Mouse (Mus musculus) heart, adult 9 months (tissue): ENCODE data around the gene Lrr1.
A peak's percentile ranks its signal among the peaks of the same experiment; 100 is the strongest.

Experiments used
- DNase-seq, 2 experiments: peaks; one replicate each; pipeline ENCODE4 v3.0.0; 2022; ENCODE audit warnings: low spot score in 2 of 2

The Lrr1 gene

DNA sequence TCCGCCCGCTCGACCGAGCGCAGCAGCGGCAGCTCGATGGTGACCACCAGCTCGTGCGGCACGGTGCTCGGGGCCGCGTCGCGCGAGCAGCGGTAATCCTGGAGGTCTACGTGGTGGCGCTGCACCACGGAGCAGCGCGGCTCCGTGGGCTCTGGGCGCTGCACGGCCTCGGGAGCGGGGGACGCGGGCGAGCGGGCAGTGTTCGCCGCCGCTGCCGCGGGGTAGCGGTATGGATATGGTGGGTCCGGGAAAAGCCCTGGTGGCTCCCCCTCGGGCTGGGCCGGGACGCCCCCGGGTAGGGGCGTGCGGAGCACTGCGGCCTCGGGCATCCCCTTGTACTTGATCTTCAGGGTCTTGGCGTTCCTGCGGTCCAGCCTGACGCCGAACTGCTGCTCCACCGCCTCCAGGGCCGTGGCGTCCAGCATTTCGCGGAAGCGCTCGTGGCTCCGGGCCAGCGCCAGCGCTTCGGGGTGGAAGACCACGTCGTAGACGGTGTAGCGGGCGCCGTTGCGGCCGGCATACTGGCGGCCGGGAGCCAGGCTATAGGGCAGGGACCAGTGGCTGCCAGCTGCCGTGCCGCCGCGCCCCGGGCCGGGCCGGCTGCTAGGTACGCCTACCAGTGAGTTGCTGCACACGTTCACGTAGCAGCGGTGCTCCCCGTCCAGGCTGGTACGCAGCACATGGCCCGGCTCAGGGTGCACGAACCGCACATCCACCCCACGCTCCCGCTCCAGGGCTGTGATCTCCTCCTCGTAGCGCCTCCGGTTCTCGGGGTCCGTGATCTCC, 29.0 kb downstream of the Lrr1 start:
- DNase-seq = peak; percentile 34 to 51

DNA sequence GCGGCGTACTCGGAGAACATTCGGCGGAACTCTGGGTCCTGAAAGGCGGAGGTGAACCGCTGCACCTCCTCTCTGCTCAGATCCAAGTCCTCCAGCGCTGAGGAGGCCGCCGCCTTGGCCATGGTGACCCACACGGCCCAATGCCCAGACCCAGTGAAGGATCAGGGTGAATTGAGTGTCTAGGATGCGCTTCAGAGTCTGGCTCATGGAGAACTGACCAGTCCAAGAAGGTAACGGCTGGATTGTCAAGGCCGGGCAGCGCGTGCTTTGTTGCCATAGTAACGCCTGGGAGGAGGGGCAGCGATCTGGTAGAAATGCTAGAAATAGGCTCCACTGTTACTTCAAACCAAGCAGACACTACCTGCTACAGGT, 29.5 kb downstream of the Lrr1 start, which contains the start of gene Dnaaf2:
TSS of gene Dnaaf2 (minus strand) at position 266 of the 372 bp plus-strand sequence.
- DNase-seq = peak; percentile 38 to 53

DNA sequence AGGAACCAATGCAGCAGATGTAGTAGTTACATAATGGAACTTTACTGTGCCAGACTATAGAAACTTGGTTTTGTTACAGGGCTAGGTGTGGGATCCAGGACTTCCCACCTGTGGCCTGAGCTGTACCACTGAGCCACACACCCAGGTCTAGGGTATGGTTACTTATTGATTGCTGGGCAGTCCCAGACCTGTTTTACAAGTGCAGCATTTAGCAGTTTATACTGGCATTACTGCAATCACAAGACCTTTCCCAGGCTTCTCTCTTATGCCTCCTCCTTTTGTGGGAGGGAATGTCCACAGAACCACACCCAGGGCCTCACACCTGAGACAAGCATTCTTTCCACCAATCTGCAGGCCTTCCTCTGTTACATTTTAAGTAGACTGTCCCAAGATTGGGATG, 30.4 kb downstream of the Lrr1 start:
- no peak for DNase-seq

DNA sequence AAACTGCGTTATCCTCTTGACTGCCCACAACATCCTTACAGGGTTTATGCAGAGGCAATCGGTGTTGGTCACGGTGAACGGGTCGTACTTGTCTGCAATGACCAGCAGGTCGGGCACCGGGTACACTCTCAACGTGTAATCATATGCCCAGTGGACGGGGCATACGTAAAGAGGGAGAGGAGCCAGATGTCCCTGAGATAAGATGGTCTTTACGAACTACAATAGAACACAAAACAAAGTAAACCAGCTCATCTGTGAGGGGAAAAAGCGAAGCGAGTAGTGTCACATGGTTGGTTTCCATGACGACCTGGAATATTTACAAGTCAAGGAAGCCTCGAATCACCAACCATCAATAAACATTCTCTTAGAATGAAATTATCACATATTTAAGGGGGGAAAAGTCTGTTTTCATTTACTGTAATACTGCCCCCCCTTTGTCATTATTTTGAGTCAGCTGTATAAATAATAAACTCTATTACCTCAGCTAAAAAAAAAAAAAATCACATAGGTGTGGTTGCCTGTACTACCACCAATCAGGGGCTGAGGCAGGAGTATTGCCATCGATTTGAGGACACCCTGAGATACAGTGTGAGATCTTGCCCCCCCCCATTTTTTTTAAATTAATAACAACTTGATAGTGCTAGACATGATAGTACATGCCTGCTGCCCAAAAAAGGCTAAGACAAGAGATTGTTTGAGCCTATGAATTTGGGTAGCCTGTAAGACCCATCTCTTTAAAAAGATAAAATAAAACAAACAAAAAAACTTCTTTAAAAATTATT, 35.6 kb downstream of the Lrr1 start, which contains the start of gene Gm49384:
TSS of gene Gm49384 (minus strand) at position 216 of the 782 bp plus-strand sequence.
- DNase-seq = no peak

DNA sequence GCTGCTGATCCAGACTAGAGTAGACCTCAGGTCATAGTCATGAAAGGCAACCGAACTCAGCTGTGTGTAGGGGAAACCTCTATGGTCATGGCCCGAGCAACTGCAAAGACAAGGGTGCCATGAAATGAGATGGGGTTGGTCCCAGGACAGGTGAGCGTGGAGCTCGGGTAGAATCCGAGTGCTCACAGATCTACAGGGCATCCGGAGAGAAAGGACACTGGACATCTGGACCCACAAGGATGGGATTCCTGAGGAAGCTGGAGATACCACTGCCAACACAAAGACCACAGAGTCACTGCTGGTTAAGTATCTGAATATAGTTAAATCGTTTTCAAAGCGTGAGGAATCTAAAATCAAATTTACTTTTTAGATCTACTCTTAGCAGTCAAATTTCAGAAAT, 38.8 kb downstream of the Lrr1 start:
- no peak for DNase-seq

DNA sequence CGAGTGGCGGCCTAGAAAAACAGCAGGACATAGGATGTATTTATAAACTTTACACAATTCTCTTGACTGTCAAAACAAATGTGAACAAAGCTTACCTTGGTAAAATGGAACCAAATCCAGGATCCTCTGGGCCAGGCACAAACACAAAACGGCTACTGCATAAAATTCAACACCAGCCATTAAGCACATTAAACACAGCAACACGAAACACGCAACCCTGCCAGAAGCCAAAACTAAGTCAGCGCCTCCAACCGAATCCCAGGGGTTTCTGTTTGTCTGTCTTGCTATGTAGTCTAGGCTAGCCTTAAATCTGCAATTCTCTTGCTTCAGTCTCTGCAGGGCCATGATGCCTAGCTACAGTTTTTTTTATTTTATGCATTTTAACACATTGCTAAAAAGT, 39.3 kb downstream of the Lrr1 start:
- no peak for DNase-seq

DNA sequence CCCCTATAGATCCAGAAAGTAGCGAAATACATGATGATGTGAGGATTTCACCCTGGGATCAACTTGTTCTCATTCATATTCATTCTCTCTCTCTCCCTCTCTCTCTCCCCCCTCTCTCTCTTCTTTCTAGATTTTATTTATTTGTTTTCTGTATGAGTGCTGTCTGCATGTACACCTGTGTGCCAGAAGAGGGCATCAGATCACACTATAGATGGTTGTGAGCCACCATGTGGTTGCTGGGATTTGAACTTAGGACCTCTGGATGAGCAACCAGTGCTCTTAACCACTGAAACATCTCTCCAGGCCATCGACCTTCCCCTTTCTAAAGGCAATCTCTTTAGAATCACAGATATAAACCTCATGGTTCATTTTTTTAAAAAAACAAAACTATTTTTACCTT, 39.9 kb downstream of the Lrr1 start:
- no peak for DNase-seq

DNA sequence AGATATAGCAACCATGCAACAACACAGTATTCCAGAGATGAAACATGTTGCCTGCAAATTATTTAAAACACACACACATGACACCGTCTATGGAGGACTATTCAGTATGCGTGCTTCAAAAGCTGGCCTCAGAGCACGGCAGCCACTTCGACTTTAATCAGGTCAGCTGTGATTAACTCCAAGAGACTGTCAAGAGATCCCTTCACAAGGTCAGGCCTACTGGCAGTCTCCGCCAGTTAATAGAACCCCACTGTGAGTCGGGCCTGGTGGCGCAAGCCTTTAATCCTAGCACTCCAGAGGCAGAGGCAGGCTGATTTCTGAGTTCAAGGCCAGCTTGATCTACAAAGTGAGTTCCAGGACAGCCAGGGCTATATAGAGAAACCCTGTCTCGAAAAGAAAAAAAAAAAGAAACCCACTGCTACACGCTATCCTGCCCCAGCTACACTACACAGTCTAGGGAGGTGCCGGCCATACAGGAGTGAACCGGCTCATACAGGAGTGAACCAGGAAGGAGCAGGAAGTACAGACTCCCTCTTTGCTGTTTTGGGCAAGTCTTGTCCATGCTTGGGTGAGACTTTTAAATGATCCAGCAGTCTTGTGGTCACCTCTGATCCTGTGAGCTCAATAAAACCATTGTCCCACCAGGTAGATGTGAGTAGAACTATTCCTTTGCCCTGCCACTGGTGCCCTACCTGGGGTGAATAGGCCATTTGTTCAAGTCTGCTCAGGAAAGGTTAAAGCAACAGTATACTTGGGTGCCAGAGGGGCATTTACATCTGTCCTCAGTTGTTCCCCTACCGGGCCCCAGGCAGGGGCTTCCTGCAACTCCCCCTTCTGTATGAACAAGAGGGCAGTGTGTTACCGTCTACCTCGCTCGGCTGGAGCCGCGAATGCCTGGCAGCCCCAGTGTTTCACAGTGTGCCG, 41.7 kb downstream of the Lrr1 start:
- no peak for DNase-seq

DNA sequence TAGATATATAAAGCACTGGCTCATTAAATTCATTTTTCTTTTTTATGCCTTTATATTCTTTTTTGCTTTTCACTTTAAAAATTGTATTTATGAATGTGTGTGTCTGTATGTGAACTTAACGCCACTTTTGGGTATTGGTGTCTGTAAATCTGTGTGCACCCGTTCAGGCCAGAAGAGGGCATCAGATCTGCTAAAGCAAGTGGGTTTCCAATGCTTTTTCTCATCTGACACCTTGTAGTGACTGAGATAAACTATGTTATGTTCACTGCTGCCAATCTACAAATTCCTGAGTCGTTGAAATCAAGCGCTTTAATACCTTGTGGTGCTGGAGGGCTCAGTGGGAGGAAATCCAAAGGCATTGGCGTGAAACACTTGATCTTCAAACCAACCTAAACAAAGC, 42.4 kb downstream of the Lrr1 start:
- DNase-seq = no peak

DNA sequence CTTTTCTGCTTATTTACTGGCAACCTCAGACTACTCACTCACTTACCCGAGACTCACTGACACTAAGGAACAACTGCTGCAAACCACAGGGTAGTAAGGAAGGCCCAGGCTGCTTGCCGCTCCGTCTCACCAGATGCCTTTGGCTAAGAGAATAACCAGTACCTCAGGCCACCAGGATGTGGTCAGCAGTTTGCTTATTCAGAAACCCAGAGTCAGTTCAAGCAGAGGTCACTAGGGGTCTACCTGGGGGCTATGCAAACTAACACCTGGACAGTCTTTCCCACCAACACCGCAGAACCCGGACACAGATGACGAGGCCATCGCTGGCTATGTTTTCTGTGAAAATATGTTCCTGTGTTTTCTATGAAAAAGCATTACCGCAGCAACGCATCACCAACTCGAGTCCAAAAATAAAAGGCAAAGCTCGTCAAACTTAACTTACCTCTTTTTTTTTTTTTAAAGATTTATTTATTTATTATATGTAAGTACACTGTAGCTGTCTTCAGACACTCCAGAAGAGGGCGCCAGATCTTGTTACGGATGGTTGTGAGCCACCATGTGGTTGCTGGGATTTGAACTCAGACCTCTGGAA, 44.7 kb downstream of the Lrr1 start:
- DNase-seq = no peak

DNA sequence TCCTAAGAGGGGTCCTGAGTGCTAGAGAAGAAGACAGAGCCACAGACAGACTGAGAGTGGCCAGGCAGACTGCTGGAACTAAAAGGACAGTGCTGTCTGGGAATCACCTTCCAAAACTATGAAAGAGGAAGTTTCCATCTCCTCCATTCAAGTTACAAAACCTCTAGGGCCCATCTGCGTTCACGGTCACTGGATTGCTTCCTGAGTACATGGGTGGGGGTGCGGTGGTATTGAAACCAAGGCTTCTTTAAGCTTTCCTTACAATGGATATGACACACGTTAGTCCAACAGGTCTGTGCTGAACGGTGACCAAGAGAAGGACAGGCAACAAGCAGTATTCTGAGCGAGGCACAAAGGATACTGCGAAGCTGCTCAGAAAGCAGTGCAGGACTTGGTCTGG, 45.8 kb downstream of the Lrr1 start:
- no peak for DNase-seq

DNA sequence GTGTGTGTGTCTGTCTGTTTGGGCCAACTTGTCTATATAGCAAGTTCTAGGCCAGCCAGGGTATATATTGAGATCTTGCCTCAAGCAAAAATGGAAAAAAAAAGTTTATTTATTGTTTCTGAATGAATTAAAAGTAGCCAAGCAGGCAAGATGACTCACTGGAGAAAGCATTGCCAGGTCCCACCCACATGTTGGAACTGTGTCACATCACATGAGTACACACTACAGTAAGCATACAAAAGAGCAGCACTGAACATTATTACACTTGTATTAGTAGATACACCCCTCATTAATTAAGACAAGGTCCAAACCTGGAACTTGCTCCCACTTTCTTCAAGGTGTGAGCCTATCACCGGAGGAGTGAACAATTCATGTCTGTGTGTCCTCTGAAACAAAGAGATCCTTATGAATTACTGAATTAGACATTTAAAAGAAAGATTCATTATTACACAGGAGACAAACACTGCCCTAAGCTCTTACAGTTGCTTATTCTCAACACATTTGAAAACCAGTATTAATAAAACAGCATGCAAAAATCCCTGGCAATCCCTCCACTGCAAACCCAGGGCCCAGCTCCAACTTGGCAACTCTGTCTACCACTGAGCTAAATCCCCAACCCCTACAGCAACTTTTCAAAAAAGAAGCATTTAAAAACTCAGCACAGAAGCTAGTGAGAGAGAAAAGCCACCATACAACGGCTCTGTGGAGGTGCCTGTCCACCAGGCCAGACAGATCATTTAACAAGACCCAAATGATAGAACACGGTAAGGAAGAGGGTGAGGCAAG, 46.6 kb downstream of the Lrr1 start:
- DNase-seq = peak; percentile 35 to 79

DNA sequence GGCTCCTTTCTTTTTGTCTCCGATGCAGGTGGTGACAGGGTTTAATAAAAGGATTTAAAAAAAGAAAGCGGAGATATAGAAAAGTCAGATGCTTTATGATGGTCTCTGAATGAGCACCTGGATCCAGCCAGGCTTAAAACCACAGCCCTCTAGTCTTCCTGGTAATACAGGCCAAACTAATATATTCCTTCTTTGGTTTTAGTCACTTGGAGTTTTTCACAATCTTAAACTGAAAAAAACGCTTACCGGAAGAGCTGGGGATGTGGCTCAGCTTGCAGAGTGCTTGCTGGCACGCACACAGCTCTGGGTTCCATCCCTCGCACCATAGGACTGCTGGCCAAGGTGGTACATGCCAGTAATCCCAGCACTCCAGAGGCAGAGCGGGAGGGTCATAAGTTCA, 48.0 kb downstream of the Lrr1 start:
- DNase-seq = no peak

DNA sequence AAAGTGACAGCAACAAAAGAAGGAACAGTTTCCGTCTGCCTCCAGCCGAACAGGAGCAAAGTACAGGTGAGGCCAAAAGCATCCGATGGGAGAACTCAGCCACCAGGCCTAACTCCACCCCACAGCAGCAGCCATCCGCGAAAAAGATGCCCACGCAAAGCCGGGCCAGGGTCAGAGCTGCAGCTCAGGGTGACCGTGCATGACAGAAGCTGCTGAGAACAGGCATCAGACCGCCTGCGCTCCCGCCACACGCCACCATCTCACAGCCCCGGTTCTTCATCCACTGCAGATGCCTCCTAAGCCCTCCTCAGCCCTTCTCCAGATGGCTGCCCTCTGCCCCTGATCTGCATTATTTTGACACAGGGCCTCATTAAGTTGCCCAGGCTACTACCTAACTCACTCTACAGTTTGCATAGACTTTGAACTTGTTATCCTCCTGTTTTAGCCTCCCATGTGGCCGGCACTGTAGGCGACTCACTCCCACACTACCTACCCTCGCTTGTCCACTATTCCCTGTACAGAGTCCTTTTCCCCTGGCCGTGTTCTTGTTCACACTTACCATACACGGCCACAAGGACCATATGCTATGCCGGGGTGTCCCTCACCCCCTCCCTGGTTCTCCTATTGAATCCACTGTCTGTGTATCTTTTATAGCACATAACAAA, 52.1 kb downstream of the Lrr1 start:
- DNase-seq = no peak

DNA sequence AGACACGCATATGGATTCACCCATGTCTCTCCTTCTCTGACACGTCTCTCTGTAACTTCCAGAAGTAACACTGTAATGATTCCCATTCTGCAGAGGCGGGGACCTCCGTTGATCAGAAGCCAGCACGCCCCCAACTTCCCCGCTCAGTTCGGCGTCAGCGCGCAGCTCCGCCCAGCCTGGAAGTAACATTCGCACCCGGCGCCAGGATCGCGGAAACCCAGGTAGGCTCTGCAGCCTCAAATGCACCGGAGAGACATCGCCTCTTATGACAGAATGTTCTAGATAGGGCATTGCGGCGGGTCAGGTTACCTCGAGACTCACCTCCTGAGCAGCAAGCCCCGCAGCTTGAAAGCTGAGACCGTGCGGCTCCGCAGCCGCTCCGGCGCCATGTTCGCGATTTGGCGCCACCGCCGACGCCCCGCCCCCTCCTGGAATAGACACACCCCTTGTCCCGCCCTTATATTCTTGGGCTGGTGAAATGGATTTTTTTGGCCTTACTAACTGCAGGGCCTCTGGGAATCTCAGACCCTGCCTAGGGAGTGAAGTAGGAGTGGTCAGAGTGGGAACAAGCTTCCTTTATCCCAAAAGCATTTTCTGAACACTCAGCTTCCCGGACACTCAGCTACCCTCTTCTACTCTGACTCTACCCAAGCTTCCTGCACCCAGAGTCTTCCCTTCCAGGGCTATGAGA, 59.3 kb downstream of the Lrr1 start, which contains the start of gene Pole2:
TSS of gene Pole2 (minus strand) at position 420 of the 691 bp plus-strand sequence.
- peak; percentile 88 to 91 for DNase-seq
